Mouse (Mus musculus): ENCODE data around the gene Fnbp1.

DNA sequence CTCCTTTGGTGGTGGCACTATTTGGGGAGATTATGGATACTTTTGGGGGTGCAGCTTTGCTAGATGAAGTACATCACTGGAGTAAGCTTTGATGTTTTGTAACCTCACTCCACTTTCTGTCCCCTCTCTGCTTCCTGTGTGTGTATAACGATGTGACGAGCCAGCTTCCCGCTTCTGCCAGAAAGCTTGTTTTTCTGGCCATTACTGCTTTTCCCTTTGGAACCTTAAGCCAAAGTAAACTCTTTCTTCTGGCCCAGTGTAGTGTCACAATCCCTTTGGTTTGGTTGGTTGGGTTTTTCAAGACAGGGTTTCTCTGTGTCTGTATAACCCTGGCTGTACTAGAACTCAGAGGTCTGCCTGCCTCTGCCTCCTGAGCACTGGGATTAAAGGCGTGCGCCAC, 19.0 kb downstream of the Fnbp1 start:
- TF ChIP-seq GATA1 (IDR thresholded peaks at IDR 0.05; ENCODE audit: low read length), result no peak
- no peak for TF ChIP-seq TAL1 (IDR thresholded peaks at IDR 0.05; ENCODE audit: low read length)

Measured in erythroblast, embryonic 14.5 days (primary cell).